Mouse (Mus musculus): Measurements from ENCODE around the gene Col8a1. TPM values are rescaled to one million over a fixed set of nuclear protein-coding genes. Genes with fewer than 3 reads are reported as not detected.
A peak's percentile ranks its signal among the peaks of the same experiment; 100 is the strongest.

Gene Col8a1
- polyA plus RNA-seq, 1 experiment from 2014 or later = 0.20 TPM

GRCm38 (mm10) chr16:57672251-57672650 lies 82.3 kb downstream of the Col8a1 start:
- Histone ChIP-seq H3K36me3 (replicated peaks) (no peaks in the 10 kb centered on the region), H3K9me3 (replicated peaks) (no peaks in the 10 kb centered on the region), H3K27me3 (no peaks in the 10 kb centered on the region), H3K4me3 (replicated peaks) (no peak overlapping the region), H3K27ac (replicated peaks) (no peak overlapping the region), H3K4me2 (no peak overlapping the region), H3K4me1 (replicated peaks) (no peaks in the 10 kb centered on the region), H3K9ac (no peak overlapping the region)
- no peak for ATAC-seq (ENCODE audit: insufficient read depth)
- WGBS (ENCODE audit: insufficient replicate concordance) = 38% methylated on average over 2 of the region's 2 CpGs

GRCm38 (mm10) chr16:57671637-57672036 lies 82.9 kb downstream of the Col8a1 start:
- no peak for ATAC-seq (ENCODE audit: insufficient read depth)
- WGBS (ENCODE audit: insufficient replicate concordance) = 48% methylated on average over 2 of the region's 2 CpGs
- H3K9me3 ChIP-seq (replicated peaks) = no peaks in the 10 kb centered on the region

GRCm38 (mm10) chr16:57669348-57669747 lies 85.2 kb downstream of the Col8a1 start:
- WGBS (ENCODE audit: insufficient replicate concordance) = 6% methylated on average over 3 of the region's 3 CpGs
- Histone ChIP-seq H3K27me3 (no peaks in the 10 kb centered on the region), H3K4me3 (replicated peaks) (no peak overlapping the region), H3K9ac (no peak overlapping the region), H3K4me2 (no peak overlapping the region), H3K36me3 (replicated peaks) (no peaks in the 10 kb centered on the region), H3K27ac (replicated peaks) (no peak overlapping the region), H3K4me1 (replicated peaks) (no peaks in the 10 kb centered on the region), H3K9me3 (replicated peaks) (no peaks in the 10 kb centered on the region)
- ATAC-seq (ENCODE audit: insufficient read depth) = no peak

More at GRCm38 (mm10) chr16:57671637-57672036, 82.9 kb downstream of the Col8a1 start:
- H3K36me3 ChIP-seq (replicated peaks) = no peaks in the 10 kb centered on the region
- H3K9ac ChIP-seq = no peak overlapping the region
- H3K4me1 ChIP-seq (replicated peaks) = no peaks in the 10 kb centered on the region
- H3K4me3 ChIP-seq (replicated peaks) = no peak overlapping the region
- H3K27ac ChIP-seq (replicated peaks) = no peak overlapping the region
- H3K27me3 ChIP-seq = no peaks in the 10 kb centered on the region
- H3K4me2 ChIP-seq = no peak overlapping the region

GRCm38 (mm10) chr16:57662661-57663060 lies 91.9 kb downstream of the Col8a1 start:
- no peaks in the 10 kb centered on the region for H3K27me3 ChIP-seq
- no peak overlapping the region for H3K4me3 ChIP-seq (replicated peaks)
- no peak for ATAC-seq (ENCODE audit: insufficient read depth)
- no peak overlapping the region for H3K9ac ChIP-seq
- H3K4me1 ChIP-seq (replicated peaks) = no peaks in the 10 kb centered on the region
- H3K9me3 ChIP-seq (replicated peaks) = no peaks in the 10 kb centered on the region
- 30% methylated on average over 3 of the region's 3 CpGs for WGBS (ENCODE audit: insufficient replicate concordance)
- H3K36me3 ChIP-seq (replicated peaks) = no peaks in the 10 kb centered on the region
- H3K4me2 ChIP-seq = no peak overlapping the region
- no peak overlapping the region for H3K27ac ChIP-seq (replicated peaks)

GRCm38 (mm10) chr16:57649888-57650287 lies 104.6 kb downstream of the Col8a1 start:
- no peaks in the 10 kb centered on the region for H3K27me3 ChIP-seq
- H3K27ac ChIP-seq (replicated peaks) = no peak overlapping the region
- H3K9ac ChIP-seq = no peak overlapping the region
- no peaks in the 10 kb centered on the region for H3K9me3 ChIP-seq (replicated peaks)
- ATAC-seq (ENCODE audit: insufficient read depth) = no peak
- no peak overlapping the region for H3K4me2 ChIP-seq
- no peaks in the 10 kb centered on the region for H3K4me1 ChIP-seq (replicated peaks)
- no peaks in the 10 kb centered on the region for H3K36me3 ChIP-seq (replicated peaks)
- H3K4me3 ChIP-seq (replicated peaks) = no peak overlapping the region
- WGBS (ENCODE audit: insufficient replicate concordance) = 52% methylated on average over 2 of the region's 2 CpGs

GRCm38 (mm10) chr16:57641346-57641885 lies 113.1 kb downstream of the Col8a1 start:
- Histone ChIP-seq H3K4me2 (no peak overlapping the region), H3K9ac (no peak overlapping the region), H3K36me3 (replicated peaks) (no peaks in the 10 kb centered on the region), H3K27me3 (no peaks in the 10 kb centered on the region), H3K27ac (replicated peaks) (no peak overlapping the region), H3K4me1 (replicated peaks) (no peaks in the 10 kb centered on the region), H3K9me3 (replicated peaks) (no peaks in the 10 kb centered on the region), H3K4me3 (replicated peaks) (no peak overlapping the region)
- no peak for ATAC-seq (ENCODE audit: insufficient read depth)
- WGBS (ENCODE audit: insufficient replicate concordance) = 68% methylated on average over 10 of the region's 10 CpGs

GRCm38 (mm10) chr16:57634766-57635165 lies 119.8 kb downstream of the Col8a1 start:
- H3K9me3 ChIP-seq (replicated peaks) = no peaks in the 10 kb centered on the region
- H3K4me1 ChIP-seq (replicated peaks) = no peaks in the 10 kb centered on the region
- no peak overlapping the region for H3K4me2 ChIP-seq
- ATAC-seq (ENCODE audit: insufficient read depth) = no peak
- no peaks in the 10 kb centered on the region for H3K27me3 ChIP-seq
- no peak overlapping the region for H3K4me3 ChIP-seq (replicated peaks)
- H3K9ac ChIP-seq = no peak overlapping the region
- 47% methylated on average over 5 of the region's 5 CpGs for WGBS (ENCODE audit: insufficient replicate concordance)
- H3K27ac ChIP-seq (replicated peaks) = no peak overlapping the region
- no peaks in the 10 kb centered on the region for H3K36me3 ChIP-seq (replicated peaks)

- no peak for ATAC-seq (ENCODE audit: insufficient read depth)
- no peaks in the 10 kb centered on the region for H3K9me3 ChIP-seq (replicated peaks)
- H3K4me2 ChIP-seq = no peak overlapping the region
- H3K27ac ChIP-seq (replicated peaks) = no peak overlapping the region
- H3K36me3 ChIP-seq (replicated peaks) = no peaks in the 10 kb centered on the region
- no peaks in the 10 kb centered on the region for H3K4me1 ChIP-seq (replicated peaks)
- H3K9ac ChIP-seq = no peak overlapping the region
- H3K4me3 ChIP-seq (replicated peaks) = no peak overlapping the region
- WGBS (ENCODE audit: insufficient replicate concordance) = 7% methylated on average over 6 of the region's 6 CpGs
- no peaks in the 10 kb centered on the region for H3K27me3 ChIP-seq
Observed at GRCm38 (mm10) chr16:57634191-57634590, 120.3 kb downstream of the Col8a1 start.

- no peak overlapping the region for H3K4me3 ChIP-seq (replicated peaks)
- H3K4me1 ChIP-seq (replicated peaks) = peaks cover 6% of the 10 kb centered on the region
- no peaks in the 10 kb centered on the region for H3K9me3 ChIP-seq (replicated peaks)
- H3K27ac ChIP-seq (replicated peaks) = no peak overlapping the region
- 2% methylated on average over 1 of the region's 1 CpGs for WGBS (ENCODE audit: insufficient replicate concordance)
- no peaks in the 10 kb centered on the region for H3K27me3 ChIP-seq
- no peak overlapping the region for H3K9ac ChIP-seq
- no peak overlapping the region for H3K4me2 ChIP-seq
- no peaks in the 10 kb centered on the region for H3K36me3 ChIP-seq (replicated peaks)
- ATAC-seq (ENCODE audit: insufficient read depth) = no peak
Observed at GRCm38 (mm10) chr16:57611768-57612167, 142.8 kb downstream of the Col8a1 start.

- Histone ChIP-seq H3K4me1 (replicated peaks) (peaks cover 18% of the 10 kb centered on the region), H3K36me3 (replicated peaks) (no peaks in the 10 kb centered on the region), H3K9me3 (replicated peaks) (no peaks in the 10 kb centered on the region), H3K4me2 (peak within 1 kb of the TSS; percentile 90), H3K4me3 (replicated peaks) (peak within 1 kb of the TSS; percentile 69), H3K27me3 (no peaks in the 10 kb centered on the region), H3K9ac (peak within 1 kb of the TSS; percentile 62), H3K27ac (replicated peaks) (no peak within 1 kb of the TSS)
- under 1% methylated on average over 64 of the region's 64 CpGs for WGBS (ENCODE audit: insufficient replicate concordance)
- peak; percentile 85 for ATAC-seq (ENCODE audit: insufficient read depth)
Observed at GRCm38 (mm10) chr16:57606444-57607227, 147.9 kb downstream of the Col8a1 start, which contains the start of gene Cmss1. TSS of gene Cmss1 (minus strand) at chr16:57606864.

GRCm38 (mm10) chr16:57601031-57601430 lies 153.5 kb downstream of the Col8a1 start:
- no peak for ATAC-seq (ENCODE audit: insufficient read depth)
- Histone ChIP-seq H3K4me1 (replicated peaks) (peaks cover 7% of the 10 kb centered on the region), H3K4me3 (replicated peaks) (no peak overlapping the region), H3K4me2 (no peak overlapping the region), H3K27ac (replicated peaks) (no peak overlapping the region), H3K9me3 (replicated peaks) (no peaks in the 10 kb centered on the region), H3K9ac (no peak overlapping the region), H3K36me3 (replicated peaks) (no peaks in the 10 kb centered on the region), H3K27me3 (no peaks in the 10 kb centered on the region)

Data from liver, embryonic 15.5 days (tissue).